Mouse (Mus musculus) CH12.LX (cell line): Measurements from ENCODE around the gene Npas3. TPM values are rescaled to one million over a fixed set of nuclear protein-coding genes. Genes with fewer than 3 reads are reported as not detected.

ENCODE experiments used
- DNase-seq: peaks from one replicate; pipeline ENCODE4 v3.0.0-alpha.2; 2013; ENCODE audit errors: extremely low read depth
- H3K27ac ChIP-seq: 2 replicates; pipeline ENCODE4 v1.5.1; 2012; ENCODE audit warnings: low read depth, mild to moderate bottlenecking, control low read depth, moderate library complexity; ENCODE audit not compliant: insufficient read depth
- H3K27me3 ChIP-seq: replicated peaks from 2 replicates; pipeline ENCODE3; 2012; ENCODE audit warnings: inconsistent platforms
- H3K36me3 ChIP-seq, 2 experiments: replicated peaks in 1 of 2; 2 replicates each; pipeline versions ENCODE3 to v1.6.1; 2012; ENCODE audit warnings: inconsistent platforms in 1 of 2, low read length in 1 of 2, mild to moderate bottlenecking in 1 of 2, mixed read lengths in 1 of 2, moderate library complexity in 1 of 2; ENCODE audit not compliant: control insufficient read depth in 1 of 2, insufficient read depth in 1 of 2
- H3K4me1 ChIP-seq, 2 experiments: 2 replicates each; pipeline ENCODE4 v1.6.1; 2012; ENCODE audit warnings: inconsistent platforms in 1 of 2, moderate library complexity in 1 of 2; ENCODE audit not compliant: insufficient read depth in 2 of 2, control insufficient read depth in 1 of 2
- H3K4me2 ChIP-seq: 2 replicates; pipeline ENCODE4 v1.6.1; 2012; ENCODE audit warnings: low read depth, mild to moderate bottlenecking, control low read depth; ENCODE audit not compliant: poor library complexity, insufficient read depth, severe bottlenecking
- H3K4me3 ChIP-seq, 3 experiments: fragments of 150-350 bp in 1 of 3; sonication (generic) in 1 of 3; replicated peaks in 1 of 3; 2 replicates each; pipeline versions ENCODE3 to v1.5.1; 2011 to 2012; ENCODE audit warnings: low read depth in 2 of 3, low read length in 2 of 3, mild to moderate bottlenecking in 2 of 3, moderate library complexity in 2 of 3, control low read depth in 1 of 3, improper control_type of control experiment in 1 of 3, inconsistent platforms in 1 of 3, mixed read lengths in 1 of 3; ENCODE audit not compliant: poor library complexity in 1 of 3
- H3K79me2 ChIP-seq: replicated peaks from 2 replicates; pipeline ENCODE4 v1.6.1; 2012; ENCODE audit warnings: mild to moderate bottlenecking, moderate library complexity; ENCODE audit not compliant: control insufficient read depth, poor library complexity, insufficient read depth, severe bottlenecking; ENCODE audit errors: extremely low read depth
- H3K9ac ChIP-seq: 2 replicates; pipeline ENCODE4 v1.6.1; 2012; ENCODE audit warnings: low read depth, mild to moderate bottlenecking, control low read depth, moderate library complexity; ENCODE audit not compliant: insufficient read depth
- H3K9me3 ChIP-seq: replicated peaks from 2 replicates; pipeline ENCODE3; 2012; ENCODE audit warnings: low read length, inconsistent platforms, mixed read lengths
- BHLHE40 ChIP-seq: IDR thresholded peaks from 2 replicates; pipeline ENCODE4 v1.6.1; 2011; ENCODE audit warnings: mild to moderate bottlenecking, low read depth, low read length, improper control_type of control experiment
- CTCF ChIP-seq, 2 experiments: IDR thresholded peaks in 1 of 2; conservative IDR thresholded peaks in 1 of 2; 2 replicates each; pipeline ENCODE4 v1.5.1; 2011 to 2012; ENCODE audit warnings: low read depth in 2 of 2, low read length in 2 of 2, improper control_type of control experiment in 1 of 2, inconsistent platforms in 1 of 2, mild to moderate bottlenecking in 1 of 2, moderate library complexity in 1 of 2
- ELF1 ChIP-seq: IDR thresholded peaks from 2 replicates; pipeline ENCODE4 v1.6.1; 2014; ENCODE audit warnings: low read depth, mild to moderate bottlenecking, inconsistent platforms, low read length, improper control_type of control experiment
- EP300 ChIP-seq: IDR thresholded peaks from 2 replicates; pipeline ENCODE4 v1.6.1; 2011; ENCODE audit warnings: low read length, improper control_type of control experiment
- GABPA ChIP-seq: IDR thresholded peaks from 2 replicates; pipeline ENCODE4 v1.6.1; 2012; ENCODE audit warnings: low read depth, low read length, improper control_type of control experiment, inconsistent platforms; ENCODE audit not compliant: insufficient replicate concordance
- IRF4 ChIP-seq: IDR thresholded peaks from 2 replicates; pipeline ENCODE4 v1.6.1; 2014; ENCODE audit warnings: low read depth, mild to moderate bottlenecking, inconsistent platforms, low read length, improper control_type of control experiment
- JUN ChIP-seq: IDR thresholded peaks from 2 replicates; pipeline ENCODE4 v1.6.1; 2011; ENCODE audit warnings: low read depth, mild to moderate bottlenecking, low read length, improper control_type of control experiment, moderate library complexity; ENCODE audit not compliant: insufficient read depth
- KAT2A ChIP-seq: IDR thresholded peaks from 2 replicates; pipeline ENCODE4 v1.6.1; 2012; ENCODE audit warnings: low read length, improper control_type of control experiment, inconsistent platforms; ENCODE audit not compliant: insufficient replicate concordance
- MAFK ChIP-seq: IDR thresholded peaks from 2 replicates; pipeline ENCODE4 v1.6.1; 2011; ENCODE audit warnings: low read length, improper control_type of control experiment; ENCODE audit not compliant: insufficient replicate concordance
- MAX ChIP-seq: IDR thresholded peaks from 2 replicates; pipeline ENCODE4 v1.6.1; 2011; ENCODE audit warnings: low read length, improper control_type of control experiment
- MXI1 ChIP-seq: IDR thresholded peaks from 2 replicates; pipeline ENCODE4 v1.6.1; 2011; ENCODE audit warnings: mild to moderate bottlenecking, low read depth, low read length, improper control_type of control experiment
- NELFE ChIP-seq: IDR thresholded peaks from 2 replicates; pipeline ENCODE4 v1.6.1; 2011; ENCODE audit warnings: low read depth, low read length, improper control_type of control experiment
- POLR2A ChIP-seq: IDR thresholded peaks from 2 replicates; pipeline ENCODE4 v1.6.1; 2011; ENCODE audit warnings: low read depth, mild to moderate bottlenecking, improper control_type of control experiment, low read length
- POLR2AphosphoS2 ChIP-seq: IDR thresholded peaks from 2 replicates; pipeline ENCODE4 v1.6.1; 2011; ENCODE audit warnings: low read depth, low read length, improper control_type of control experiment
- SIN3A ChIP-seq: IDR thresholded peaks from 2 replicates; pipeline ENCODE4 v1.6.1; 2012; ENCODE audit warnings: low read length, improper control_type of control experiment, inconsistent platforms
- SMC3 ChIP-seq: IDR thresholded peaks from 2 replicates; pipeline ENCODE4 v1.6.1; 2011; ENCODE audit warnings: low read depth, low read length, improper control_type of control experiment
- TCF12 ChIP-seq: IDR thresholded peaks from 2 replicates; pipeline ENCODE4 v1.6.1; 2014; ENCODE audit warnings: low read depth, mild to moderate bottlenecking, inconsistent platforms, low read length, improper control_type of control experiment
- ZC3H11A ChIP-seq: IDR thresholded peaks from 2 replicates; pipeline ENCODE4 v1.6.1; 2012; ENCODE audit warnings: low read depth, mild to moderate bottlenecking, inconsistent platforms, low read length, improper control_type of control experiment
- ZKSCAN1 ChIP-seq: IDR thresholded peaks from 2 replicates; pipeline ENCODE4 v1.6.1; 2012; ENCODE audit warnings: low read depth, inconsistent platforms, low read length, improper control_type of control experiment, borderline replicate concordance
- ZMIZ1 ChIP-seq: IDR thresholded peaks from 2 replicates; pipeline ENCODE4 v1.6.1; 2012; ENCODE audit warnings: low read depth, mild to moderate bottlenecking, inconsistent platforms, low read length, improper control_type of control experiment
- ZNF384 ChIP-seq: IDR thresholded peaks from 2 replicates; pipeline ENCODE4 v1.6.1; 2012; ENCODE audit warnings: low read depth, low read length, improper control_type of control experiment, inconsistent platforms
- dilution Hi-C: fragments of 300-500 bp; cut with MboI; formaldehyde crosslinking; loops from 2 replicates; pipeline ENCODE4 v1.14.3; 2020; ENCODE audit warnings: low sequenced_read_pairs; ENCODE audit not compliant: extremely low pct_unique_long_range_greater_than_20kb, extremely low pct_ligation_motif_present
- in situ Hi-C: fragments of 300-500 bp; cut with MboI; formaldehyde crosslinking; loops from 3 replicates; pipeline ENCODE4 v1.14.3; 2019; ENCODE audit warnings: low sequenced_read_pairs, low pct_ligation_motif_present, low pct_unique_long_range_greater_than_20kb, mixed read lengths
- polyA plus RNA-seq: library from polyadenylated mRNA; unstranded; fragments of >175 nt; gene quantifications from 2 replicates; pipeline ENCODE4 v1.2.1, GENCODE M21; 2012; ENCODE audit warnings: low read depth; ENCODE audit not compliant: insufficient read length
- total RNA-seq, 2 experiments: library from RNA; depleted of rRNA; stranded (reverse); fragments of 300-350 nt in 1 of 2; fragments of >200 nt in 1 of 2; gene quantifications; 2 replicates each; pipeline ENCODE4 v1.2.3; 2012 to 2014

Gene Npas3
- total and polyA plus RNA-seq, 3 experiments: 0.13 TPM; not detected in 1

- Histone ChIP-seq H3K9ac (no peak overlapping the region), H3K4me1 (no peaks in the 10 kb centered on the region), H3K36me3 (no peaks in the 10 kb centered on the region)
- dilution Hi-C loops: no loop called here
- no peak for TF ChIP-seq TCF12
- TF ChIP-seq IRF4: no peak
- no peak for TF ChIP-seq MXI1
- no peak for TF ChIP-seq BHLHE40
- TF ChIP-seq, all 38 proteins: peak for 0
- Histone ChIP-seq H3K27ac (no peak overlapping the region), H3K79me2 (no peaks in the 10 kb centered on the region), H3K9me3 (no peaks in the 10 kb centered on the region), H3K27me3 (no peaks in the 10 kb centered on the region), H3K4me2 (no peak overlapping the region), H3K4me3 (no peak overlapping the region)
- DNase-seq: no peak
- in situ Hi-C loops: no loop called here
Measured at GRCm38 (mm10) chr12:53822881-53823280, 574.4 kb downstream of the Npas3 start.

- dilution Hi-C loops: no loop called here
- Histone ChIP-seq H3K4me2 (no peak overlapping the region), H3K4me3 (no peak overlapping the region), H3K9me3 (no peaks in the 10 kb centered on the region), H3K36me3 (no peaks in the 10 kb centered on the region), H3K27ac (no peak overlapping the region), H3K79me2 (no peaks in the 10 kb centered on the region), H3K4me1 (no peaks in the 10 kb centered on the region), H3K27me3 (no peaks in the 10 kb centered on the region)
- DNase-seq: no peak
- in situ Hi-C loops: no loop called here
- TF ChIP-seq KAT2A: no peak
- TF ChIP-seq NELFE: no peak
- no peak for TF ChIP-seq ZKSCAN1
- TF ChIP-seq POLR2AphosphoS2: no peak
- no peak for TF ChIP-seq ZNF384
- no peak for TF ChIP-seq POLR2A
- no peak for TF ChIP-seq CTCF (conservative IDR thresholded peaks at IDR 0.05 in 1 of 2, IDR thresholded peaks at IDR 0.05 in 1 of 2; ENCODE audit: low read depth in 2 of 2, low read length in 2 of 2)
- no peak for TF ChIP-seq SIN3A
- no peak for TF ChIP-seq ZMIZ1
- TF ChIP-seq TCF12: no peak
- no peak for TF ChIP-seq MAX
- TF ChIP-seq ELF1: no peak
- TF ChIP-seq EP300: no peak
- no peak for TF ChIP-seq SMC3
- no peak for TF ChIP-seq JUN
- no peak for TF ChIP-seq ZC3H11A
- no peak for TF ChIP-seq BHLHE40
- no peak for TF ChIP-seq GABPA
- TF ChIP-seq MAFK: no peak
- no peak for TF ChIP-seq IRF4
- TF ChIP-seq, all 38 proteins: peak for 0
- no peak overlapping the region for H3K9ac ChIP-seq
Measured at GRCm38 (mm10) chr12:53825251-53825650, 576.8 kb downstream of the Npas3 start.
